Mouse (Mus musculus) midbrain, embryonic 11.5 days (tissue): Measurements from ENCODE around the gene Rasgrf1. TPM values are rescaled to one million over a fixed set of nuclear protein-coding genes. Genes with fewer than 3 reads are reported as not detected.

Experiments used
- ATAC-seq: fragments of 200-750 bp; cut with Nextera tagmentation; 2 replicates; pipeline ENCODE4 v1.8.0; 2017; ENCODE audit warnings: moderate TSS enrichment, moderate library complexity; ENCODE audit not compliant: low FRiP score
- DNase-seq: peaks from one replicate; pipeline ENCODE4 v3.0.0; 2015; ENCODE audit warnings: low spot score; ENCODE audit errors: missing footprints
- H3K27ac ChIP-seq: fragments of 300-500 bp; sonication (generic); 2 replicates; pipeline ENCODE4 v1.5.1; 2014; ENCODE audit warnings: low read depth, low read length
- H3K27me3 ChIP-seq: fragments of 300-500 bp; sonication (generic); 2 replicates; pipeline ENCODE4 v1.6.1; 2014; ENCODE audit warnings: mild to moderate bottlenecking, low read length, moderate library complexity, mixed read lengths; ENCODE audit not compliant: control insufficient read depth, insufficient read depth
- H3K36me3 ChIP-seq: fragments of 300-500 bp; sonication (generic); 2 replicates; pipeline ENCODE4 v1.6.1; 2014; ENCODE audit warnings: mild to moderate bottlenecking, low read length, moderate library complexity, mixed read lengths; ENCODE audit not compliant: control insufficient read depth, insufficient read depth
- H3K4me1 ChIP-seq: fragments of 300-500 bp; sonication (generic); 2 replicates; pipeline ENCODE4 v1.6.1; 2014; ENCODE audit warnings: low read length; ENCODE audit not compliant: control insufficient read depth, insufficient read depth
- H3K4me2 ChIP-seq: fragments of 300-500 bp; sonication (generic); 2 replicates; pipeline ENCODE4 v1.6.1; 2014; ENCODE audit warnings: mild to moderate bottlenecking, moderate library complexity
- H3K4me3 ChIP-seq: fragments of 300-500 bp; sonication (generic); 2 replicates; pipeline ENCODE4 v1.5.1; 2014; ENCODE audit warnings: low read depth, low read length
- H3K9ac ChIP-seq: fragments of 300-500 bp; sonication (generic); 2 replicates; pipeline ENCODE4 v1.6.1; 2014; ENCODE audit warnings: low read length
- H3K9me3 ChIP-seq: fragments of 300-500 bp; sonication (generic); 2 replicates; pipeline ENCODE4 v1.6.1; 2016; ENCODE audit warnings: low read length; ENCODE audit not compliant: control insufficient read depth
- WGBS: fragments of 180-500 bp; shearing (Covaris S2); extraction: QIAGEN DNeasy Blood & Tissue Kit; methylation state at CpG from one replicate; pipeline ENCODE4 v1.1.7; 2014; 5-methylcytosine and 5-hydroxymethylcytosine counted together
- polyA plus RNA-seq: library from polyadenylated mRNA; unstranded; fragments of >200 nt; fragmentation: Nextera tagmentation; extraction: Ambion mirVana; gene quantifications from 2 replicates; pipeline ENCODE4 v1.2.1, GENCODE M21; 2014

Rasgrf1 gene
- polyA plus RNA-seq, 1 experiment from 2014 or later = 0.18 TPM

DNA sequence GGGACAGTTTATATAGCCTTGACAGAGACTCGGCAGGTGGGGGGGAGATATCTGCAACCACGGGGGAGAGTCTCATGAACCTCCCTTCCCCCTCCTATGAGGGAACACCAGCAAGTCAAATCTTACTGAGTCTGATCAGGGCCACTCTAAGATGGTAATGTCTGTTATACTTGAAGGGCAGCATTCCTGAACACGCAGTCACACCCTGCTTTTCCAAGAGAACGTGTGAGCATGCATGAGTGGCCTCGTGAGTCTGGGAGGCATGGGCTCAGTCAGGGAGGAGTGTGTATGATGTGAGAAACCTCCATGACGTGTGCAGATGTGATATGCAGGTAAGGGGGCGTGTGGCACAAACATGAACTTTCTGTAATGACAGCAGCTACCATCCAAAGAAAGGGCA is 159.8 kb downstream of the Rasgrf1 start:
- Histone ChIP-seq H3K4me3 (no peak overlapping the region), H3K9ac (no peak overlapping the region), H3K4me1 (peaks cover 5% of the 10 kb centered on the region), H3K9me3 (no peaks in the 10 kb centered on the region), H3K27me3 (no peaks in the 10 kb centered on the region), H3K27ac (no peak overlapping the region), H3K36me3 (no peaks in the 10 kb centered on the region), H3K4me2 (no peak overlapping the region)
- DNase-seq (no peak), ATAC-seq (no peak)
- 81% methylated on average over 7 of the region's 7 CpGs for WGBS

- no peak overlapping the region for H3K9ac ChIP-seq
- peaks cover 5% of the 10 kb centered on the region for H3K4me1 ChIP-seq
- H3K27ac ChIP-seq = no peak overlapping the region
Measured at GRCm38 (mm10) chr9:90070174-90070573, 160.5 kb downstream of the Rasgrf1 start.

DNA sequence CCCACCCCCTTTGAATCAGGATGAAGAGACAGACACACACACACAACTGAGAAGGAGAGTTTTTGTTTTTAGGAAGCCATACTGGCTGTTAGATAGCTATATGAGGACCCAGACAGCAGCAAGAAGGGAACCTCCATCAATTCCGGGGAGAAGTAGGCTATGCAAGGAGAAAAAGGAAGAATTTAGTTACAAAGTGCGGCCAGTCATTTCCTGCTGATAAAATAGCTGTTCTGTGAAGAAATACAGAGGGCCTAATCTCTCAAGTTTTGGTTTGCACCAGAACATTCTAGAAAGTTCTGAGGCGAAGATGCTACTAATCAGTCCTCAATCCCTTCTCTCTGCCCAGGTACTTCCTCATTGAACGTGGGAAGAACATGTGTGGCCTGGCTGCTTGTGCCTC is 165.6 kb downstream of the Rasgrf1 start:
- no peak overlapping the region for H3K9ac ChIP-seq
- WGBS = 81% methylated on average over 4 of the region's 4 CpGs
- no peak overlapping the region for H3K4me3 ChIP-seq
- H3K27me3 ChIP-seq = no peaks in the 10 kb centered on the region
- no peak overlapping the region for H3K4me2 ChIP-seq
- ATAC-seq (no peak), DNase-seq (no peak)
- no peak overlapping the region for H3K27ac ChIP-seq
- no peaks in the 10 kb centered on the region for H3K9me3 ChIP-seq
- H3K4me1 ChIP-seq = peaks cover 5% of the 10 kb centered on the region
- no peaks in the 10 kb centered on the region for H3K36me3 ChIP-seq

More at GRCm38 (mm10) chr9:90070174-90070573, 160.5 kb downstream of the Rasgrf1 start:
- 85% methylated on average over 7 of the region's 7 CpGs for WGBS
- Histone ChIP-seq H3K36me3 (no peaks in the 10 kb centered on the region), H3K9me3 (no peaks in the 10 kb centered on the region), H3K4me3 (no peak overlapping the region), H3K27me3 (no peaks in the 10 kb centered on the region), H3K4me2 (no peak overlapping the region)
- ATAC-seq (no peak), DNase-seq (no peak)

DNA sequence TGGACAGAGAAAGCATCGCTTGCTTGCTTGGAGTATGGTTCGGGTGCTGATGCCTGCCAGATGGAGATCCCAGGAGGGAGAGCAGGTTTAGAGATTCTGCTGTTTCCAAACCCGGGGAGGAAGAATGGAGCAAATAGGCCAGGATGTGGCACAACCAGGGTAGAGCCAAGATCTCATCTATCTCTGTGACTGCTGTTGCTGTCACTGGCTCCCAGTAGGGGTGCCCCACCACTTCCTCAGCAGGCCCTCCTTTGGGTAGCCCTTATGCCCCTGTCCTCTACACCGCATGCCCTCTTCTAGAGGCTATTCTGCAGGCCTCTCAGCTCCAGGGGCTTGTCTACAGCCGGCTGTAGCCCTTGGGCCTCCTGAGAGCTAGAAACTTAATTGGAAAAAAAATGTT is 166.4 kb downstream of the Rasgrf1 start:
- H3K36me3 ChIP-seq = no peaks in the 10 kb centered on the region
- no peak overlapping the region for H3K27ac ChIP-seq
- no peaks in the 10 kb centered on the region for H3K27me3 ChIP-seq
- no peak for DNase-seq
- H3K4me1 ChIP-seq = no peaks in the 10 kb centered on the region
- no peak overlapping the region for H3K4me2 ChIP-seq
- H3K9ac ChIP-seq = no peak overlapping the region
- H3K4me3 ChIP-seq = no peak overlapping the region
- H3K9me3 ChIP-seq = no peaks in the 10 kb centered on the region
- WGBS = 83% methylated on average over 5 of the region's 5 CpGs
- ATAC-seq = no peak

Other genes starting within 250 kb of the Rasgrf1 start
- 44.3 and 44.5 TPM in 2 replicates for gene Tmed3, start 204.8 kb upstream of the Rasgrf1 start, polyA plus RNA-seq
- 0.07 TPM in 1 of 2 replicates, not detected in the other for gene Ankrd34c, start 171.4 kb upstream of the Rasgrf1 start, polyA plus RNA-seq
- 6.0 and 6.7 TPM in 2 replicates for gene Ctsh, start 144.2 kb downstream of the Rasgrf1 start, polyA plus RNA-seq
- gene Morf4l1, start 204.9 kb downstream of the Rasgrf1 start, polyA plus RNA-seq = 573 and 605 TPM in 2 replicates